Mouse (Mus musculus) lung, embryonic 14.5 days (tissue): ENCODE results near the gene Lrrc19. TPM values are rescaled to one million over a fixed set of nuclear protein-coding genes. Genes with fewer than 3 reads are reported as not detected.
"Not testable (repeated sequence)": the region's sequence is repeated elsewhere in the genome, so short reads cannot be mapped to it uniquely, and the experiment has no call there.

ENCODE experiments used
- ATAC-seq: fragments of 200-750 bp; cut with Nextera tagmentation; 2 replicates; pipeline ENCODE4 v1.8.0; 2017; ENCODE audit warnings: mild to moderate bottlenecking, moderate TSS enrichment, moderate library complexity; ENCODE audit not compliant: insufficient read depth
- DNase-seq: peaks from one replicate; pipeline ENCODE4 v3.0.0-alpha.2; 2015
- H3K27ac ChIP-seq: fragments of 300-500 bp; sonication (generic); 2 replicates; pipeline ENCODE4 v1.5.1; 2014; ENCODE audit warnings: low read depth, mild to moderate bottlenecking, moderate library complexity
- H3K27me3 ChIP-seq: fragments of 300-500 bp; sonication (generic); 2 replicates; pipeline ENCODE4 v1.6.1; 2014; ENCODE audit warnings: low read length, control low read depth; ENCODE audit not compliant: insufficient read depth
- H3K36me3 ChIP-seq: fragments of 300-500 bp; sonication (generic); 2 replicates; pipeline ENCODE4 v1.6.1; 2014; ENCODE audit warnings: control low read depth; ENCODE audit not compliant: insufficient read depth
- H3K4me1 ChIP-seq: fragments of 300-500 bp; sonication (generic); 2 replicates; pipeline ENCODE4 v1.6.1; 2014; ENCODE audit warnings: antibody characterized with exemption, control low read depth; ENCODE audit not compliant: insufficient read depth
- H3K4me2 ChIP-seq: fragments of 300-500 bp; sonication (generic); 2 replicates; pipeline ENCODE4 v1.6.1; 2014; ENCODE audit warnings: mild to moderate bottlenecking
- H3K4me3 ChIP-seq: fragments of 300-500 bp; sonication (generic); 2 replicates; pipeline ENCODE4 v1.5.1; 2014; ENCODE audit warnings: low read depth, low read length
- H3K9ac ChIP-seq: fragments of 300-500 bp; sonication (generic); 2 replicates; pipeline ENCODE4 v1.6.1; 2014
- H3K9me3 ChIP-seq: fragments of 300-500 bp; sonication (generic); 2 replicates; pipeline ENCODE4 v1.6.1; 2016; ENCODE audit warnings: low read depth, low read length, control low read depth
- CTCF ChIP-seq: IDR thresholded peaks from 2 replicates; pipeline ENCODE4 v1.5.1; 2016; ENCODE audit warnings: antibody characterized with exemption, low read depth
- WGBS: fragments of 180-500 bp; shearing (Covaris S2); extraction: QIAGEN DNeasy Blood & Tissue Kit; methylation state at CpG from one replicate; pipeline ENCODE4 v1.1.7; 2014; 5-methylcytosine and 5-hydroxymethylcytosine counted together
- polyA plus RNA-seq: library from polyadenylated mRNA; unstranded; fragments of >200 nt; fragmentation: Nextera tagmentation; extraction: Ambion mirVana; gene quantifications from 2 replicates; pipeline ENCODE4 v1.2.1, GENCODE M21; 2014

Gene Lrrc19
- polyA plus RNA-seq, 1 experiment from 2014 or later, result 0.64 TPM

- Histone ChIP-seq H3K4me3 (no peak overlapping the region), H3K27me3 (no peaks in the 10 kb centered on the region), H3K27ac (no peak overlapping the region), H3K4me1 (no peaks in the 10 kb centered on the region), H3K36me3 (peaks cover 23% of the 10 kb centered on the region), H3K4me2 (no peak overlapping the region), H3K9me3 (no peaks in the 10 kb centered on the region), H3K9ac (no peak overlapping the region)
- WGBS, result 87% methylated on average over 2 of the region's 2 CpGs
- TF ChIP-seq CTCF, result no peak
- no peak for ATAC-seq
- DNase-seq, result no peak
Observed at GRCm38 (mm10) chr4:94680662-94681061, 30.7 kb upstream of the Lrrc19 start.

GRCm38 (mm10) chr4:94669718-94670117 lies 19.8 kb upstream of the Lrrc19 start:
- Histone ChIP-seq H3K27me3 (no peaks in the 10 kb centered on the region), H3K36me3 (no peaks in the 10 kb centered on the region), H3K4me1 (no peaks in the 10 kb centered on the region), H3K27ac (no peak overlapping the region), H3K9ac (no peak overlapping the region), H3K4me2 (no peak overlapping the region), H3K4me3 (no peak overlapping the region), H3K9me3 (no peaks in the 10 kb centered on the region)
- 43% methylated on average over 1 of the region's 1 CpGs for WGBS
- DNase-seq (peak; percentile 80), ATAC-seq (peak; percentile 63; the same call in 1 of the 2 replicates)
- TF ChIP-seq CTCF, result peak; percentile 75

- H3K4me3 ChIP-seq, H3K36me3 ChIP-seq, H3K4me1 ChIP-seq, H3K27me3 ChIP-seq, H3K9ac ChIP-seq, H3K4me2 ChIP-seq, H3K9me3 ChIP-seq, ATAC-seq, H3K27ac ChIP-seq, DNase-seq: not testable (repeated sequence)
- WGBS, result 89% methylated on average over 5 of the region's 5 CpGs
Observed at GRCm38 (mm10) chr4:94650426-94651175, 657 bp upstream of the Lrrc19 start.

GRCm38 (mm10) chr4:94643141-94643540 lies 6.8 kb downstream of the Lrrc19 start:
- Histone ChIP-seq H3K36me3 (no peaks in the 10 kb centered on the region), H3K27me3 (no peaks in the 10 kb centered on the region), H3K9ac (no peak overlapping the region), H3K4me2 (no peak overlapping the region), H3K27ac (no peak overlapping the region), H3K4me1 (no peaks in the 10 kb centered on the region), H3K9me3 (no peaks in the 10 kb centered on the region), H3K4me3 (no peak overlapping the region)
- DNase-seq, result no peak
- 77% methylated on average over 2 of the region's 2 CpGs for WGBS
- no peak for ATAC-seq
- TF ChIP-seq CTCF, result no peak

GRCm38 (mm10) chr4:94620077-94620476 lies 29.9 kb downstream of the Lrrc19 start:
- H3K27me3 ChIP-seq, result no peaks in the 10 kb centered on the region
- ATAC-seq, result no peak
- H3K9me3 ChIP-seq, result no peaks in the 10 kb centered on the region
- WGBS, result 91% methylated on average over 2 of the region's 2 CpGs
- H3K9ac ChIP-seq, result no peak overlapping the region
- DNase-seq, result no peak
- H3K4me3 ChIP-seq, result no peak overlapping the region
- H3K36me3 ChIP-seq, result peaks cover 7% of the 10 kb centered on the region; the same call in 1 of the 2 replicates
- H3K4me2 ChIP-seq, result no peak overlapping the region
- no peak for TF ChIP-seq CTCF
- H3K4me1 ChIP-seq, result no peaks in the 10 kb centered on the region
- no peak overlapping the region for H3K27ac ChIP-seq

- DNase-seq, result no peak
- ATAC-seq, result peak; percentile 81
- peak overlapping the region; percentile 70 for H3K9ac ChIP-seq
- peak overlapping the region; percentile 62 for H3K4me3 ChIP-seq
- H3K36me3 ChIP-seq, result no peaks in the 10 kb centered on the region
- TF ChIP-seq CTCF, result no peak
- WGBS, result under 1% methylated on average over 18 of the region's 18 CpGs
- H3K9me3 ChIP-seq, result no peaks in the 10 kb centered on the region
- H3K4me1 ChIP-seq, result no peaks in the 10 kb centered on the region
- no peaks in the 10 kb centered on the region for H3K27me3 ChIP-seq
- peak overlapping the region; percentile 51; the same call in 1 of the 2 replicates for H3K27ac ChIP-seq
- H3K4me2 ChIP-seq, result peak overlapping the region; percentile 65
Observed at GRCm38 (mm10) chr4:94614627-94615006, 35.3 kb downstream of the Lrrc19 start.

GRCm38 (mm10) chr4:94613972-94614626 lies 35.8 kb downstream of the Lrrc19 start, which contains the start of gene Ift74:
Ift74 (plus strand) TSS chr4:94614491.
- Histone ChIP-seq H3K36me3 (no peaks in the 10 kb centered on the region), H3K4me3 (peak within 1 kb of the TSS; percentile 62), H3K27ac (peak within 1 kb of the TSS; percentile 51), H3K4me2 (peak within 1 kb of the TSS; percentile 65), H3K27me3 (no peaks in the 10 kb centered on the region), H3K9me3 (no peaks in the 10 kb centered on the region), H3K9ac (peak within 1 kb of the TSS; percentile 70), H3K4me1 (no peaks in the 10 kb centered on the region)
- ATAC-seq (peak; percentile 100), DNase-seq (peak; percentile 99)
- WGBS, result 2% methylated on average over 29 of the region's 29 CpGs
- no peak for TF ChIP-seq CTCF
